Mouse (Mus musculus) small intestine, adult 2 months (tissue): Measurements from ENCODE around the gene Wwc2. TPM values are rescaled to one million over a fixed set of nuclear protein-coding genes. Genes with fewer than 3 reads are reported as not detected.
"Not testable (repeated sequence)": the region's sequence is repeated elsewhere in the genome, so short reads cannot be mapped to it uniquely, and the experiment has no call there.

Experiments
- H3K27ac ChIP-seq: fragments of 200-500 bp; 2 replicates; pipeline ENCODE4 v1.5.1; 2012; ENCODE audit warnings: low read depth, low read length, control low read depth, inconsistent platforms; ENCODE audit not compliant: insufficient read depth
- H3K27me3 ChIP-seq: fragments of 200-500 bp; 2 replicates; pipeline ENCODE4 v1.6.1; 2012; ENCODE audit warnings: mild to moderate bottlenecking, moderate library complexity, low read length, inconsistent platforms; ENCODE audit not compliant: control insufficient read depth, insufficient read depth
- H3K36me3 ChIP-seq: fragments of 200-500 bp; 2 replicates; pipeline ENCODE4 v1.6.1; 2012; ENCODE audit warnings: mild to moderate bottlenecking, low read length, control low read depth, inconsistent platforms; ENCODE audit not compliant: control insufficient read depth, insufficient read depth
- H3K4me1 ChIP-seq: fragments of 200-500 bp; 2 replicates; pipeline ENCODE4 v1.6.1; 2012; ENCODE audit warnings: low read length, inconsistent platforms, mixed read lengths; ENCODE audit not compliant: control insufficient read depth, insufficient read depth, insufficient read length
- H3K4me3 ChIP-seq: fragments of 200-500 bp; 2 replicates; pipeline ENCODE4 v1.5.1; 2012; ENCODE audit warnings: low read depth, mild to moderate bottlenecking, control low read depth, inconsistent platforms, low read length, moderate library complexity
- CTCF ChIP-seq: fragments of 200-500 bp; IDR thresholded peaks from 2 replicates; pipeline ENCODE4 v1.5.1; 2012; ENCODE audit warnings: low read depth, mild to moderate bottlenecking, control low read depth, inconsistent platforms, low read length, moderate library complexity, mixed read lengths; ENCODE audit not compliant: insufficient replicate concordance, insufficient read length; ENCODE audit errors: extremely low read depth
- POLR2A ChIP-seq: fragments of 200-500 bp; IDR thresholded peaks from 2 replicates; pipeline ENCODE4 v1.6.1; 2012; ENCODE audit warnings: low read depth, mild to moderate bottlenecking, control low read depth, inconsistent platforms, low read length, moderate library complexity
- WGBS: fragments of 180-500 bp; shearing (Covaris S2); methylation state at CpG from one replicate; pipeline ENCODE4 v1.1.7; 2018; 5-methylcytosine and 5-hydroxymethylcytosine counted together
- polyA plus RNA-seq: library from polyadenylated mRNA; depleted of rRNA; stranded (reverse); fragments of >200 nt; gene quantifications from 2 replicates; pipeline ENCODE4 v1.2.3, GENCODE M21; 2012

Wwc2 gene
- polyA plus RNA-seq, 1 experiment: 1.9 TPM

GRCm38 (mm10) chr8:47826911-47827310, 163.8 kb downstream of the Wwc2 start:
- Histone ChIP-seq H3K4me1 (no peaks in the 10 kb centered on the region), H3K36me3 (0 out of 2 replicates have a peak, but pooled peaks cover 2% of the 10 kb centered on the region), H3K27me3 (no peaks in the 10 kb centered on the region), H3K27ac (no peak overlapping the region), H3K4me3 (no peak overlapping the region)
- TF ChIP-seq CTCF (no peak), POLR2A (no peak)
- WGBS: 84% methylated on average over 9 of the region's 9 CpGs

GRCm38 (mm10) chr8:47825596-47825995, 165.1 kb downstream of the Wwc2 start:
- no peak overlapping the region for H3K4me3 ChIP-seq
- TF ChIP-seq POLR2A: no peak
- TF ChIP-seq CTCF: no peak
- no peak overlapping the region for H3K27ac ChIP-seq
- no peaks in the 10 kb centered on the region for H3K27me3 ChIP-seq
- 0 out of 2 replicates have a peak, but pooled peaks cover 2% of the 10 kb centered on the region for H3K36me3 ChIP-seq
- WGBS: 68% methylated on average over 5 of the region's 5 CpGs
- no peaks in the 10 kb centered on the region for H3K4me1 ChIP-seq

GRCm38 (mm10) chr8:47824182-47824581, 166.5 kb downstream of the Wwc2 start, which contains the start of gene Cldn22:
Cldn22 (plus strand) TSS chr8:47824482.
- no peak within 1 kb of the TSS for H3K4me3 ChIP-seq
- H3K27me3 ChIP-seq: no peaks in the 10 kb centered on the region
- 54% methylated on average over 13 of the region's 13 CpGs for WGBS
- no peak within 1 kb of the TSS for H3K27ac ChIP-seq
- TF ChIP-seq CTCF (no peak), POLR2A (no peak)
- no peaks in the 10 kb centered on the region for H3K4me1 ChIP-seq
- H3K36me3 ChIP-seq: 0 out of 2 replicates have a peak, but pooled peaks cover 2% of the 10 kb centered on the region

- TF ChIP-seq POLR2A (no peak), CTCF (no peak)
- Histone ChIP-seq H3K27me3 (no peaks in the 10 kb centered on the region), H3K27ac (no peak overlapping the region), H3K4me1 (no peaks in the 10 kb centered on the region), H3K4me3 (no peak overlapping the region), H3K36me3 (0 out of 2 replicates have a peak, but pooled peaks cover 2% of the 10 kb centered on the region)
- 34% methylated on average over 10 of the region's 10 CpGs for WGBS
These were observed 166.9 kb downstream of the Wwc2 start for GRCm38 (mm10) chr8:47823777-47824176.

GRCm38 (mm10) chr8:47822541-47822940, 168.2 kb downstream of the Wwc2 start:
- 61% methylated on average over 7 of the region's 9 CpGs for WGBS
- not testable (repeated sequence) for H3K27me3 ChIP-seq, H3K4me1 ChIP-seq, H3K4me3 ChIP-seq, H3K36me3 ChIP-seq, H3K27ac ChIP-seq

- Histone ChIP-seq H3K27me3 (no peaks in the 10 kb centered on the region), H3K27ac (no peak within 1 kb of the TSS), H3K36me3 (no peaks in the 10 kb centered on the region), H3K4me1 (no peaks in the 10 kb centered on the region), H3K4me3 (no peak within 1 kb of the TSS)
- TF ChIP-seq POLR2A (no peak), CTCF (no peak)
- 82% methylated on average over 6 of the region's 6 CpGs for WGBS
These were observed 168.9 kb downstream of the Wwc2 start, which contains the start of gene Cldn24 for GRCm38 (mm10) chr8:47821843-47822242. Cldn24 (plus strand) TSS chr8:47822143.

- Histone ChIP-seq H3K27ac (no peak overlapping the region), H3K4me1 (no peaks in the 10 kb centered on the region), H3K4me3 (no peak overlapping the region), H3K36me3 (no peaks in the 10 kb centered on the region), H3K27me3 (no peaks in the 10 kb centered on the region)
- 83% methylated on average over 20 of the region's 20 CpGs for WGBS
- TF ChIP-seq POLR2A: no peak
- no peak for TF ChIP-seq CTCF
These were observed 169.6 kb downstream of the Wwc2 start for GRCm38 (mm10) chr8:47820914-47821772.
